Mouse (Mus musculus): Measurements from ENCODE around the gene Gfi1. TPM values are rescaled to one million over a fixed set of nuclear protein-coding genes. Genes with fewer than 3 reads are reported as not detected.

Gfi1 gene
- under 1 TPM; 0.25 to 0.41 TPM for total RNA-seq (2021)

DNA sequence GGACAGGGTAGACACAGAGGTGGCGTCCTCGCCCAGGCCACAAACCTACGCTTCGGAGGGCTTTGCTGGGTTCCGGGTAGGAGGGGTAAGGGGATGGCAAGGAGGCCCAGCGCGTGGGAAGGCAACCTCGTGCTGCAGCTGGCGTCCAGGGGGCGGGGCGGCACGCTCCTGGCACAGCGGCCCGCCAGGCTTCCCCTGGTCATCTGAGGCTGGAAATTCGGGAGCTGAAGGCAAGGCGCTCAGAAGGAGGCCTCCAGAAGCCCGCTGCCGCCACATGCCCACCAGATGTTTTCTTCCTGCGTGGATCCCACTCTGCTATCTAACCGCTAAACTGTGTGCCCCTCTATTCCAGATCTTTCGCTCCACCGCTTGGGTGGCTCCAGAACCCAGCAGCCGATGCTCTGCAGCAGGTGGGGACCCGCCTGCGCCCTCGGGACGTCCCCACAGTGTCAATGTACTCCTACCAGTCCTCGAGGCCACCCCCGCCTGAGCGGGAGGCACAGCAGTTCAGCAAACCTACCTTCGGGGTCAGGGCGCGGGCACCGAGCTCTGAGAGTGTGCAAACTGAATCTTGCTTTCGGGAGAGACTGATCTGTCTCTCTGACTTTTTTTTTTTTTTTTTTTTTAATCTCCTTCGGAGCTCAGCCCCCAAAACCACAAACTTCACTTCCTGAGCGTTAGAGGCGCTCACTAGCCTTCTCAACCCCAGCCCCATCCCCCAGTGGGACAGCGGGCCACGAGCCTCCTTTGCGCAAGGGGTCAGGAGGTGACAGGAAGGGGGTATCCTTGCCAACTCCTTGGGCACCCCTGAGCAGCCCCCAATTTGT is at the start of gene Gfi1:
Gfi1 (minus strand) TSS at position 602 of the 827 bp plus-strand sequence.
- DNase-seq = peak; percentile 24 to 39
- intact Hi-C loops (cut with DNase I) = no loop called here

DNA sequence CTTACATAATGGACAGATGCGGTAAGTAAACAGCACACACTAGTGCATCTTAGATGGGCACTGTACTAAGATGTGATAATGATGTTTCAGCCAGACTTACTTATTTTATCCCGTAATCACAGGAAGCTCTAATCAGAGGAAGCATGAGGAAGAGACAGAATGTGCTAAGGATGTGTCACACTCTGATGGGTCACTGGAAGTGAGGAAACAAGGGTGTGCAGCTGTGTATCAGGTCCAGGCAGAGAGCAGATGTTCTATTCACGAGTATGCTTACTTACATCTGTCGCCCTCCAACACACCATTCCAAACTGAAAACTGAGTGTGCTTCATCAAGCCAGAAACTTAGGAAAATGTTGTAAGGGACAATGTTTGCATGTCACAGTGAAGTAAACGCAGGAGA is 46.2 kb upstream of the Gfi1 start:
- DNase-seq = no peak
- intact Hi-C loops (cut with DNase I) = no loop called here

DNA sequence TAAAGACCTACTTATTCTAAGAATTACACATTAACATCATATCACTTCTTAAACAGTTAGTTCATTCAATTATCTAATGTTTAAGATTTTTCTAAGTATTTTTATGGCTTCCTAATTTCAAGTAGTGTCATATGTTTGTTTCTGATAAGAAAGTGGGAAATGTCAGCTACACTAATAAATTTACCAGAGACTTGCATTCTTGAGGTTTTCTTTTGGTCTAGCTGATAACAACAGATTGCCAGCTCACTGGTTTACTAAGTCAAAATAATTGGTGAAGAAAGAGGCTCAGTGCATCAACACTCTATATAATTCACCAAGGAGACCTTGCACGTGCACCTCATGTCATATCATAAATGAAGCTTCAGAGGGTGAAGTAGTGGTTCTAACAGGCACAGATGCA is 42.4 kb upstream of the Gfi1 start:
- intact Hi-C loops (cut with DNase I) = no loop called here
- no peak for DNase-seq

DNA sequence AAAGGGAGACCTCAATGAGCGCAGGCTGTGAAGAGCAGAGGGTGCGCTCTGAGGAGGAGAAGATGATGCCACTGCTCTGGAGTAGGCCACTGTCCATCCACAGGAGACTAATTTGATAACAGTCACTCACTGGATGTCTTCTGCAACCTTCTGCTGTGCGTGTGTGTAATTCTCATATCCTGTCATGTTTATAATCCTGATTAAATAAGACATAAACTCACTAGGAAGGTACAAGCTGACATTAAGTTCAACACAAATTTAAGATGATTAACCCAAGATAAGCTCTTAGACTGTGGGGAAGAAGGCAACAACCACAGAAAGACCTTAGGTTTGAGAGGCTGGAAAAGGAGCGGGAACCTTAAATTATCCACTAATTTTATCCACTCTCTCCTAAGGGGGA is 40.1 kb upstream of the Gfi1 start:
- DNase-seq = no peak
- intact Hi-C loops (cut with DNase I) = no loop called here

DNA sequence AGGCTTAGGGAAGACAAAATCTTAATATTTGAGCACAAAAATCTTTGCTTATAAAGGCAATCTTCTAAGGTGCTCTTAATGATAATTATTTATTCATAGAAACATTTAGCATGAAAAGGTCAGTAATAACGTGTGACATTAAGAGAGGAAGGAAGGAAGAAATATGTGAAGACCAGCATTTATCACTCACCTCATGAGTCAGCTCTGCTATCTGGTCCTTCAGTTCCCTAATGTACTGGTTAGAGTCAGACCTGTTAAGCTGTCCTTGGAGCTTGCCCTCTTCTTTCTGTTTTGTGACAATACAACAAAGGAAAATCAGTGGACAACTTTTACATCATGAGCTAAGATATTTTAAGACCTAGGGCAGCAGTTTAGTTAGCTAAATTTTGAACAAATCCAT is 38.6 kb upstream of the Gfi1 start:
- intact Hi-C loops (cut with DNase I) = no loop called here
- DNase-seq = no peak

DNA sequence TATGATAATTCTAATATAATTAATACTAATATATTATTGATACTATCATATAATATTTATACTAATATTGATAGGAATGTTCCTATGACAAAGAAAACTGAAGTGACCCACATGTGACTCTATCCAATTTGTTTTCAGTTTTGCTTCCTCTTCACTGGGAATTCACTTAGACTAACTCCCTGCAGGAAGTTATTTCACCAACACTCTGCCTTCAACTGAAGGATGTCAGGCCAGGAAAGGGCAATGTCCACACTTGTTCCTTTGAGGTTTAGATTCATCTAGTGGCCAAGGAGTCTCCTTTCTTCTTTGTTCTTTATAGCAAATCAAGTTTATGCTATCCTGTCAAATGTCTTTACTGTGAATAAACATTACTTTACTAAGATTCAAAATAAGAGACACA is 37.8 kb upstream of the Gfi1 start:
- no peak for DNase-seq
- intact Hi-C loops (cut with DNase I) = no loop called here

DNA sequence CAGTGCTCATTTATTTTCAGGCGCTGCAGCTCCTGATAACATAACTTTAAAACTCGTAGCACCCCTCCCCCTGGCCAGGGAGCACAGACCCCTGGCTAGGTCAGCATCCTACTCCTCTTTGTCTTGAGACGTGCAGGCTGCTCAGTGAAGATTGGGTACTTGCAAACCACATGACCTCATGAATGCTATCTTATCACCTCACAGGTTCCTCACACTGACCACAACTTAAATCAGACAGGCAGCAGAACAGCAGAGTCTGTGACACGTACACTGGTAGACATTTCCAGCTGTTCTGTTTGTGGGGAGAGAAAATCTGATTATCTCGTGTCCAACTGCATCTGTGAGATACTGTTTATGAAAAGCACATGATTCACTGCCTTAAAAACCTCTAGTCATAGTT is 33.3 kb upstream of the Gfi1 start:
- intact Hi-C loops (cut with DNase I) = no loop called here
- no peak for DNase-seq

DNA sequence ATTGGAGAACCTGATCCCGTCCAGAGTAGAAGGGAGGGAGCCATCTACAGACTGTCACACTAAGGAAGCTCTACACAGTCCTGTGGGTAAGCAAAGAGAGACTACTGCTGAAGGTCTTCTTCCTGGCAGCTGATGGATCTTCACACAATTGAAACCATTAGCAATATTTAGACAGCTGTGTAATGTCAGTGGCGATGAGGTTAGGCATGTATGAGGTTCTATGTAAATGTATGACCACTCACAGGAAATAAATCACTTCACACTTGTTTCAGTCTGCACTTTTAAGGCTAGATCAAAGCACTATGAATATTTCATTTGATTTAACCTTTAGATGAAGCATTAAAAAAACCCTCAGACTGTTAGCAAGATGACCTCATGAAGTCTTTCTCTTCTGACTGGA is 30.2 kb upstream of the Gfi1 start:
- intact Hi-C loops (cut with DNase I) = no loop called here
- DNase-seq = no peak

DNA sequence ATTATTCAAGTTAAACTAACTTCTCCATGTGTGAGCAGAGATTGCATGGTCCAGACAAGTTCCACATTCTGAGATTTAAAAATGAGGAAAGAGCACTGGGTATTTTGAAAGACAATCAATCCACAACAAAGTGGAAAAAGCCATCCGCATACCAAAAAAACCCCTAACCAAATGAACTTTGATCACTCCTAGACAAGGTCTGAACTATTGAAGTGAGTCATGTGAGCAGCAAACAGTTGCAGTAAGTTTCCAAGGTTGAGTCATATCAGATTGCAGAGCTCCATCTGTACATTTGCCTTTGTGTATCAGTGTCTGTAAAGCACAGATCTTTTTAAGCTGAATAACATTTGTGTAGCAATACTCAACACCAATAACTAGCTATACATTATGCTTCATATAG is 28.9 kb upstream of the Gfi1 start:
- DNase-seq = no peak
- intact Hi-C loops (cut with DNase I) = no loop called here

DNA sequence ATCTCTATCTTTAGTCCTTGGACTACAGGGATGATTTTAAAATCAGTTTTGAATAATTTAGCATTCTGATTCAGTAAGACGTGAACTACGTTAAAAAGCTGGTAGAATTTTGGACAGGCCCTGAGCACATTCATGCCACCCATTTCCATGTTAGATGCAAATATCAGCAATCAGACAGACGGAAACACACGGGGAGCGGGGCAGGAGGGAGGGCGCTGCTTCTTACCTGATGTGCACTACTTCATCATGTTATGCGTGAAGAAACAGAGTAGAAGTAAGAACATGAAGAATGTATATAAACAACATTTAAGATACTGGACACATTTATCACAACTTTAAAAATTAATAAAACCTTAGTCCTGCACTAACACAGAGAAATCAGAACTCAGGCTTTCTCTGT is 27.8 kb upstream of the Gfi1 start:
- intact Hi-C loops (cut with DNase I) = no loop called here
- DNase-seq = no peak

DNA sequence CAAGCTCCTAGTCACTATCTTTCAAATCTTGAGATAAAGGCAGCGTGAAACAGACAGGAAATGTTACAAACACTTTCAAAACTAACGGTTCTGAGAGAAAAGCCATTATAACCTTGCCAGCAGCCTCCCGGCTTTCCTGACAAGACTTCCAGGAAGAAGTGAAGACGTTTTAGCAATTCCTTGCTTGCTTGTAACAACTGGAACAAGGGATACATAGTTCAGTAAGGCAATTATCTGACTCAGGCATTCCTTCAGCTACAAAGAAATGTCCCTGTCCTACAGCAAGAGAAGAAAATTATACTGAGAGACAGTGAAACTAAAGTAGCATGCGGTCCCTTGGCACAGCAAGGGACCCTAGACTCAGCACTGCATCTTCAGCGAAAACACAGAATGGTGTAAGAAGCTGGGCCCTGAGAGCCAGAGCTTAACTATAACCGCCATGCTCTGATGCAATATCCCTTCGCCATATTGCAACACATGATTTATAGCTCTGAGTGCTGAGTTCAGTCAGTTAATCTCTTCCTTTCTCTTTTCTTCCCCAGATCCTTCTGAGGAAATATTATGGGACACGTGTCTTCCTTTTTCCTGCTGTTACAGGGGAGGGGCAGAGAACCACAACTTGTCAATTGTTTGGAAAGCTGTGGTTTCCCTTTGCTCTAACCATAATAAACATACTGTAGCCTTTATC is 23.5 kb upstream of the Gfi1 start:
- intact Hi-C loops (cut with DNase I) = no loop called here
- DNase-seq = no peak

DNA sequence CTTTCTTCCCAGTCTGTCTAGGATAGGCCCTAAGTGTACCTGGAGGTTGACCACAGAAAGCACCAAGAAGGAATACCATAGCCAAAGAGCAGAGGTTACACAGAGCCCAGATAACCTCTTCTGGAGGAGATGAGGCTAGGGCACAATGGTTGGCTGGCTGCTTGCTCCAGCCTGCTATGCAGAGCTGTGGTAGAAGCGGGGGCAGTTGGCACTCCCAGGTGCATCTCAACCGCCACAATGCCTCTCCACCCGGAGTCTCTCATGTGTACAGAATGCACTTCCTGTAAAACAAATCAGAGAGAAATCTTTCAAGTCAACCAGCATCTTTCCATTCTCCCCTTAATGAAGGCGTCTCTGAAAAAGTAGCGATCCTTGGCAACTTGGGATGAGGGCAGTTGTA is 13.2 kb upstream of the Gfi1 start:
- DNase-seq = no peak
- intact Hi-C loops (cut with DNase I) = no loop called here

DNA sequence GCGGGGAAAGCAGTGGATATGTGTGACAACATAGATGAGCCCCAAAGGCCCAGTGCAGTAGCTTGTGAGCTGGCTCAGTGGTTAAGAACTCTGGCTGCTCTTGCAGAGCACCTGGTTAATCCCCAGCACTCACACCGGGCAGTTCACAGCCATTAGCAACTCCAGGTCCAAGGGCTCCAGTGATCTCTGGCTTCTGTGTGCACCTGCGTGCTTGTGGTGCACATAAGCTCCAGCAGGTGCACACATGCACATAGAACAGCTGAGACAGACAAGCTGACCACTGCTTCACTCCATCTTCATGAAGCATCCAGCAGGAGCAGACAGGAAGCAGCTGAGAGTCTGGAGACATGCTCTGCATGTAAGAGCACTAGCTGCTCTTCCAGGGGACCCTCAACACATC is 12.5 kb upstream of the Gfi1 start:
- DNase-seq = no peak
- intact Hi-C loops (cut with DNase I) = no loop called here

DNA sequence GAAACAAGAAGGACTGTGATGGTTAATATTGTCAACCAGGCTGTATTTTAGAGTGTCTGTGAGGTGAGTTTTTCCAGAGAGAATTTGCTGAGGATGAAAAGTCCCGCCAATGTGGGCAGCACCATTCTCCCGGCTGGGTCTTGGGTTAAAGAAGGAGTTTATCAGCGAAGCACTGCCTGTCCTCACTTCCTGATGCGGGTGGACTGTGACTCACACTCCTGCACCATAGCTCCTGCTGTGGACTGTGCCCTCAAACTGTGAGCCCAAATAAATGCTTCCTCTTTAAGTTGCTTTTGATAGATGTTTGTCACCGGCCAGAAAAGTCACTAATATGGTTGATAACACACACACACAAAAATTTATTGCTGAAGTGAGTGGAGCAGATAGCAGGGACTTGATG is 10.3 kb upstream of the Gfi1 start:
- DNase-seq = no peak
- intact Hi-C loops (cut with DNase I) = no loop called here

DNA sequence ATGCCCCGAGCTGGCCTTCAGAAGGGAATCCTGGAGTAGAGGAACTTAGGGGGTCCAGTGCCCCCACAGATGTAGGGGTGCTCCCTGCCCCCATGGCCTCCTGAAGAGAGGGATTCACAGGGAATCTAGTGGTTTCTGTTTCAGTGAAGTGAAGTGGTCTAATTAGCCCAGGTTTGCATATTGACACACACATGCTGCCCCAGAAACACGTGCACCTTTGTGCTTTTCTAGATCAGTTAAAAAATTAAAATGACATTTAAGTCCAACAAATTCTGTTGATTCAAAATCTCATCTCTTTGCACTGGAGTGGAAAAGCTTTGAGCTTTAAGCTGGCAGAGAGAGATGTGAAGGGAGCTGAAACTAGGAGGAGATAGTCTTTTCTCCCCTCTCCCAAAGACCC is 6.0 kb upstream of the Gfi1 start:
- intact Hi-C loops (cut with DNase I) = no loop called here

DNA sequence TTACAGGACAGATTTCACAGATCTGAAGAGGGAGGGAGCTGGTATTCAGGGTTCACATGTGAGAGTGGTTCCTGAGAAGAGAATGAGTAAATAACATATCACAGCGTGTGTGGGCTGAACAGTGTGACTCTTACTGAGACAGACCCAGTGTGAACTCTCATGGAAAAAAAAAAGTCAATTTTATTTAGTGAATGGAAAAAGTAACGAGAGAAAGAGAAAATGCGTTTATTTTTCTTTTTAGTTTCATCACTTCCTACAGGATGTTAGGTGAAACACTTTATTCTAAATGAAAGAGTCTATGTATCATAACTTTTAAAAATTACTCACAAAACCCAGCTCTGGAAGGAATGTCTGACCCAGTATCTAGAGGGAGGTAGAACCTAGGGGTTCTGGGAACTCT is 5.6 kb upstream of the Gfi1 start:
- DNase-seq = no peak
- intact Hi-C loops (cut with DNase I) = no loop called here

More for the DNA sequence above, 6.0 kb upstream of the Gfi1 start:
- no peak for DNase-seq

DNA sequence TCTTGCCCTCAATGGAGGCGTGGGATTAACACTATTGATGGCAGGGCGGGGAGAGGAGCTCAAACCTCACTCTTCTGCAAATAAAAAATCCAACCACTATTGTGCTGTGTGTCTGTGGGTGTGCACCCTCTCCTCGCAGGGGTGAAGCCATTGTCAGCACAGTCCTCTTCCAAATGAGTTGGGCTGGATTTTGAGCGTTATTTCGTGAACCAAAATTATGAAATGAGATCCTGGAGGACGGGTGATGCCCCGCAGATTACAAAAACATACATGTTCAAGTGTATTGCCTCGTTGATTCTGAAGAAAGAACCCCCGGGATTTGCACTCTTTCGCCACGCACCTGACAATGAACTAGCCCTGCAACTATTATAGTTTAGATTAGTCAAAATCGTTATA is 1.2 kb upstream of the Gfi1 start:
- DNase-seq = peak; percentile 14 to 19
- intact Hi-C loops (cut with DNase I) = no loop called here

DNA sequence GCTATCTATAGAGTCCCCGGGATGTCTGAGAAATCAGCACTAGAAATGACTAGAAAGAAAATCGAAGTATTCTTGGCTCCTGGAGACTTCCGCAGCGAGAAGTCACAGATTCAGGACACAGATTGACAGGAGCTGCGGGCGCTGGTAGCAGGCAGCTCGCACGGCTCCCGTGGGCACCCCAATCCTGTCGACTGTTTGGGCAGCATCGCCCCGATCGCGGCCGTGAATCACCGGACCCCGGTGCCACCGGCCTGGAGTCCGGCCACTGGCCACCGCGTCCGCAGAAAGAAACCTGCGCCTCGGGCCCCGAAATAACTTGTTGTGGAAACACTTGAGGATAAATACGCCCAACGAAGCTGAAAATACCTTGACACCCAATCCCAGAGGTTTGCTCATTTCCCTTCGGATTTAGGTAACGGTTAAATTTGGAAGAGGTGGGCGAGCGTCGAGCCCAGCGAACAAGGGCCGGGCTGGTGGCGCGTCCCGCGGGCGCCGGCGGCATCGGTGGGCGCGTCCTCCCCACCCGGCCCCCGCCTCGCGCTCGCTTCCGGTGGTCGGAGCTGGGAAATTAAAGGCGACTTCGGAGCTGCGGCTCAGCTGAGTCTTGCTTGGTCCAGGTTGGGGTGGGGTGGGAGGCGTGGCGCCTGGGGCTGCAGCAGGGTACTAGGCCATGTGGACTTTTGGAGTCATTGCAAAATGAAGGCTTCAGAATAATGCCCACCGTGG is 608 bp upstream of the Gfi1 start:
- peak; percentile 20 to 23 for DNase-seq
- intact Hi-C loops (cut with DNase I) = no loop called here

DNA sequence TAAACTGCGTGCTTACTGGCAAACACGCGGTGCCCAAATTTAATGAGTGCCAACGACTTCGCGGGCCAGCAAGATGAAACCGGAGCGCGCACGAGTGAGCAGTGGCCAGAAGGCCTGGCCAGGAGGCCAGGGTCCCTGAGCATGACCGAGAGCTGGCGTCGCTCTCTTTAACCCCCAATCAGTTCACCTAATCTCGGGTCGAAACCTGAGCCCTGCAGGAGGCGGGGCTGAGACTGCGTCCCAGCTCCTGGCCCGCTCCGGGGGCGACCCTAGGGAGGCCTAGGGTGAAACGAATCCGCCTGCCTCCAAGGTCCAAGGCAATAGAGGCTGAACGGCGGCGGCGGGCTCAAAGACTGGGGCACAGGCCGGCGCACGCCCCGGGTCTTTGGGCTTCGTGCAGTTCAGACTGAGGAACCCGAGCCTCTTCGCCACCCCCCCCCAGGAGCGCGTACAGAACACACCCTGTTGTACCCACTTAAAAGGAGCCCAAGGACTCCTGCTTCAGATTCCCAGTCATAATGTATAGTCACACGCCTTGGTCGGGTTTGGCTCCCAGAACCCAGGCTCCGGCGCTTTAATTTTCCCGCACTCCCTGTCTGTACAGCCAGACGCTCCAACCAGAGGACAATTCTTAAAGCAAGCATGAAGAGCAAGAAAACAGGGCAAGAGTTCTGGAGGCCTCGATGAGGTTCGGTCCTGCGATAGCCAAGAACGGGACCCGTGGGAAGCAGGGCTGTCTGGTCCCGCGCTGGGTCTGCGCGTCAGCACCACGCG is 988 bp downstream of the Gfi1 start:
- intact Hi-C loops (cut with DNase I) = no loop called here
- DNase-seq = peak in 1 of 2 experiments; percentile 34

DNA sequence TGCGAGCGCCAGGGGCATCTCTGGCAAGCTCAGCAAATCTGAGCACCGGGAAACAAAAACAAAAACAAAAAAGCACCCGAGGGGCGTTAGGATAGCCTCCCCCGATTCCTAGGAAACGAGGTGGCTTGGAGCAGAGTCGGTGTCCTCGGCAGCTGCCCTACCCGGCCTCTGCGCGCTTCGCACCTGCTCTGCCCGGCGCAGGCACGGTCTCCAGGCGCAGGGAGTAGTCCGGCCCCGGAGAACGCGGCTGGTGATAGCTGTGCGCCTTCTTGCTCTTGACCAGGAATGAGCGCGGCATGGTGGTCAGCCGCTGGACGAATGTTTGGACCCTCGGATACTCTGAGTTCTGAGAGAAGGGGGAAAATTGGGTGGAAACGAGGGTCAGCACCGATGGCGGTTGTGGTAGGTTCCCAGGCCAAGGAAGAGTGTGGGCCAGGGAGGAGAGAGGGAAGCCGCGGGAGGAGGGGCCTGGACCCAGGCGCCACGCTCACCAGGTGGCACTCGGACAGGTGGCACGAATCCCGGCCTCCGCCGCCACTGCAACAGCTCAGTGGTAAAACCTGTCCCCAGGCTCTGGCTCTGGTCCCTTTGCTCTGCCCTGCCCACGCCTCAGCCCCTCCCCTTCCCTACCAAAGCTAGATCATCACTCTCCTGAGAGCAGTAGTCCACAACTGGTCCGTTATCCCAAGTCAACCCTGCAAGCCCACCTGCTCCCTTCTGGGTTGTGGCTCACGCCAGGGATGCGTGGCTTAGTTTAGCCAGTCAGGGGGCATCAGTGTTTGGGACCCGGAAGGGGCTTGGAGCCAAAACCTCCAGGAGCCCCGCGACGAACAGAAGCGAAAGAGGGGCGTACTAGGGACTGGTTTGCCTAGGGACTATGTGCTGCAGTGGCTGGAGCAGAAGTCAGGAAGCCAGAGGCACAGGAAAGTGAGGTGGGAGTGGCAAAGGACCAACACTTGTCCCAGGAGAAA is 2.0 kb downstream of the Gfi1 start:
- intact Hi-C loops (cut with DNase I) = no loop called here
- peak; percentile 31 to 34 for DNase-seq
